Mouse (Mus musculus) E14TG2a.4 (cell line): ENCODE data around the gene Csrp1.

ENCODE experiments used
- H3K27me3 ChIP-seq: 2 replicates; pipeline ENCODE4 v1.6.1; 2014; ENCODE audit warnings: low read length, control low read depth; ENCODE audit not compliant: insufficient read depth
- H3K36me3 ChIP-seq: 2 replicates; pipeline ENCODE4 v1.6.1; 2014; ENCODE audit warnings: low read length, control low read depth; ENCODE audit not compliant: insufficient read depth
- H3K4me1 ChIP-seq: replicated peaks from 2 replicates; pipeline ENCODE4 v1.6.1; 2014; ENCODE audit warnings: low read depth, low read length, control low read depth
- H3K4me3 ChIP-seq: replicated peaks from 2 replicates; pipeline ENCODE4 v1.5.1; 2014; ENCODE audit warnings: mild to moderate bottlenecking, low read length
- H3K9me3 ChIP-seq: 2 replicates; pipeline ENCODE4 v1.6.1; 2014; ENCODE audit warnings: low read length, control low read depth
- CTCF ChIP-seq: conservative IDR thresholded peaks from 2 replicates; pipeline ENCODE4 v1.5.1; 2014; ENCODE audit warnings: low read length
- NANOG ChIP-seq: IDR thresholded peaks from 2 replicates; pipeline ENCODE4 v1.6.1; 2014; ENCODE audit warnings: borderline replicate concordance, low read length, mixed read lengths
- POU5F1 ChIP-seq: IDR thresholded peaks from 2 replicates; pipeline ENCODE4 v1.6.1; 2014; ENCODE audit warnings: low read length, borderline replicate concordance

Gene Csrp1

GRCm38 (mm10) chr1:135766592-135767306 is 46.9 kb downstream of the Csrp1 start:
- TF ChIP-seq POU5F1 (no peak), CTCF (no peak), NANOG (no peak)
- Histone ChIP-seq H3K27me3 (peaks cover 34% of the 10 kb centered on the region), H3K4me3 (peak overlapping the region; percentile 93), H3K36me3 (peaks cover 43% of the 10 kb centered on the region), H3K4me1 (peaks cover 78% of the 10 kb centered on the region), H3K9me3 (no peaks in the 10 kb centered on the region)

GRCm38 (mm10) chr1:135767324-135767890 is 47.5 kb downstream of the Csrp1 start:
- Histone ChIP-seq H3K4me1 (peaks cover 78% of the 10 kb centered on the region), H3K9me3 (no peaks in the 10 kb centered on the region), H3K27me3 (peaks cover 36% of the 10 kb centered on the region), H3K4me3 (peak overlapping the region; percentile 93), H3K36me3 (peaks cover 43% of the 10 kb centered on the region)
- TF ChIP-seq POU5F1: no peak
- no peak for TF ChIP-seq CTCF
- TF ChIP-seq NANOG: no peak

- peaks cover 43% of the 10 kb centered on the region for H3K36me3 ChIP-seq
- TF ChIP-seq POU5F1: no peak
- no peak for TF ChIP-seq NANOG
- no peak for TF ChIP-seq CTCF
- no peaks in the 10 kb centered on the region for H3K9me3 ChIP-seq
- H3K4me3 ChIP-seq: peak overlapping the region; percentile 93
- peaks cover 37% of the 10 kb centered on the region for H3K27me3 ChIP-seq
- H3K4me1 ChIP-seq: peaks cover 73% of the 10 kb centered on the region
Observed at GRCm38 (mm10) chr1:135768400-135768799, 48.5 kb downstream of the Csrp1 start.

- Histone ChIP-seq H3K4me3 (no peak overlapping the region), H3K27me3 (peaks cover 31% of the 10 kb centered on the region), H3K36me3 (peaks cover 43% of the 10 kb centered on the region), H3K9me3 (no peaks in the 10 kb centered on the region), H3K4me1 (peaks cover 57% of the 10 kb centered on the region)
- TF ChIP-seq CTCF (no peak), POU5F1 (no peak), NANOG (no peak)
Observed at GRCm38 (mm10) chr1:135770237-135770636, 50.4 kb downstream of the Csrp1 start.

- H3K36me3 ChIP-seq: peaks cover 43% of the 10 kb centered on the region
- TF ChIP-seq CTCF (no peak), NANOG (no peak), POU5F1 (no peak)
Observed at GRCm38 (mm10) chr1:135770896-135771572, 51.2 kb downstream of the Csrp1 start.

GRCm38 (mm10) chr1:135771573-135771970 is 51.7 kb downstream of the Csrp1 start:
- H3K4me3 ChIP-seq: no peak overlapping the region
- no peaks in the 10 kb centered on the region for H3K9me3 ChIP-seq
- TF ChIP-seq NANOG: no peak
- no peak for TF ChIP-seq POU5F1
- no peak for TF ChIP-seq CTCF
- H3K27me3 ChIP-seq: peaks cover 34% of the 10 kb centered on the region
- H3K4me1 ChIP-seq: peaks cover 50% of the 10 kb centered on the region
- H3K36me3 ChIP-seq: peaks cover 43% of the 10 kb centered on the region

More at GRCm38 (mm10) chr1:135770896-135771572, 51.2 kb downstream of the Csrp1 start:
- Histone ChIP-seq H3K9me3 (no peaks in the 10 kb centered on the region), H3K4me3 (no peak overlapping the region), H3K4me1 (peaks cover 52% of the 10 kb centered on the region), H3K27me3 (peaks cover 33% of the 10 kb centered on the region)

GRCm38 (mm10) chr1:135776596-135776995 is 56.7 kb downstream of the Csrp1 start:
- no peak for TF ChIP-seq NANOG
- Histone ChIP-seq H3K27me3 (peaks cover 51% of the 10 kb centered on the region), H3K36me3 (no peaks in the 10 kb centered on the region; the same call in 1 of the 2 replicates), H3K4me3 (no peak overlapping the region), H3K9me3 (no peaks in the 10 kb centered on the region), H3K4me1 (peaks cover 23% of the 10 kb centered on the region)

GRCm38 (mm10) chr1:135777046-135777445 is 57.2 kb downstream of the Csrp1 start:
- no peaks in the 10 kb centered on the region for H3K36me3 ChIP-seq
- TF ChIP-seq CTCF (no peak), POU5F1 (no peak), NANOG (no peak)
- H3K4me3 ChIP-seq: no peak overlapping the region
- H3K9me3 ChIP-seq: no peaks in the 10 kb centered on the region
- peaks cover 51% of the 10 kb centered on the region for H3K27me3 ChIP-seq
- peaks cover 23% of the 10 kb centered on the region for H3K4me1 ChIP-seq
